Mouse (Mus musculus) intestine, embryonic 15.5 days (tissue): ENCODE results near the gene Spp2. TPM values are rescaled to one million over a fixed set of nuclear protein-coding genes. Genes with fewer than 3 reads are reported as not detected.
"Not testable (repeated sequence)": the region's sequence is repeated elsewhere in the genome, so short reads cannot be mapped to it uniquely, and the experiment has no call there.

Experiments used
- ATAC-seq: fragments of 200-750 bp; cut with Nextera tagmentation; 2 replicates; pipeline ENCODE4 v1.8.0; 2017; ENCODE audit warnings: moderate TSS enrichment, moderate library complexity
- H3K27ac ChIP-seq: fragments of 300-500 bp; sonication (generic); 2 replicates; pipeline ENCODE4 v1.5.1; 2015; ENCODE audit warnings: mild to moderate bottlenecking, inconsistent platforms
- H3K27me3 ChIP-seq: fragments of 300-500 bp; sonication (generic); replicated peaks from 2 replicates; pipeline ENCODE4 v1.6.1; 2015; ENCODE audit warnings: inconsistent platforms
- H3K36me3 ChIP-seq: fragments of 300-500 bp; sonication (generic); 2 replicates; pipeline ENCODE4 v1.6.1; 2015; ENCODE audit warnings: inconsistent platforms
- H3K4me1 ChIP-seq: fragments of 300-500 bp; sonication (generic); replicated peaks from 2 replicates; pipeline ENCODE4 v1.6.1; 2015; ENCODE audit warnings: inconsistent platforms
- H3K4me2 ChIP-seq: fragments of 300-500 bp; sonication (generic); replicated peaks from 2 replicates; pipeline ENCODE4 v1.6.1; 2015; ENCODE audit warnings: mild to moderate bottlenecking, inconsistent platforms
- H3K4me3 ChIP-seq: fragments of 300-500 bp; sonication (generic); replicated peaks from 2 replicates; pipeline ENCODE4 v1.5.1; 2015; ENCODE audit warnings: inconsistent platforms
- H3K9ac ChIP-seq: fragments of 300-500 bp; sonication (generic); 2 replicates; pipeline ENCODE4 v1.6.1; 2015; ENCODE audit warnings: inconsistent platforms
- H3K9me3 ChIP-seq: fragments of 300-500 bp; sonication (generic); 2 replicates; pipeline ENCODE4 v1.6.1; 2016; ENCODE audit warnings: inconsistent platforms
- WGBS: fragments of 180-500 bp; shearing (Covaris S2); methylation state at CpG from one replicate; pipeline ENCODE4 v1.1.7; 2015; 5-methylcytosine and 5-hydroxymethylcytosine counted together
- polyA plus RNA-seq: library from polyadenylated mRNA; unstranded; fragments of >200 nt; fragmentation: Nextera tagmentation; extraction: Ambion mirVana; gene quantifications from 2 replicates; pipeline ENCODE4 v1.2.1, GENCODE M21; 2015

The Spp2 gene
- polyA plus RNA-seq, 1 experiment from 2014 or later, result 9.5 TPM

DNA sequence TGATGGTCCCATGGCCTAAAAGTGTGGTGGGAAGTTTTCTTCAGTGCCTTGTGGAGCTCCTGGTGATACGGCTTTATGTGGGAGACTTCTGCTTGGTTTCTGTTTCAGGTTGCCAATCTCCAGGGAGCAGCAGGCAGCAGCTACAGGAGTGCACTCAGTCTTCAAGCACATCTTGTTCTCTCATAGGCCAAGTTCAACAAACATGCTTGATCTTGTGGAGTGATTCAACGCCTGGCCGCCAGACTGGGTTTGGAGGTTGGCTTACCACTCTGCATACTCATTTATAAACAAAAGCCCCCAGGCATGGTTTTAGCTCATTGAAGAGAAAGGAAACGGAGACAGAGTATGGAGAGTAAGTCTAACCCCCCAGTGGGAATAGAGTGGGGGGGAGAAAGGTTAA lies 36.6 kb downstream of the Spp2 start:
- Histone ChIP-seq H3K9me3 (no peaks in the 10 kb centered on the region), H3K36me3 (no peaks in the 10 kb centered on the region), H3K4me3 (no peak overlapping the region), H3K4me2 (no peak overlapping the region), H3K27me3 (no peaks in the 10 kb centered on the region), H3K9ac (no peak overlapping the region), H3K4me1 (no peaks in the 10 kb centered on the region), H3K27ac (no peak overlapping the region)
- no peak for ATAC-seq
- 49% methylated on average over 4 of the region's 4 CpGs for WGBS

DNA sequence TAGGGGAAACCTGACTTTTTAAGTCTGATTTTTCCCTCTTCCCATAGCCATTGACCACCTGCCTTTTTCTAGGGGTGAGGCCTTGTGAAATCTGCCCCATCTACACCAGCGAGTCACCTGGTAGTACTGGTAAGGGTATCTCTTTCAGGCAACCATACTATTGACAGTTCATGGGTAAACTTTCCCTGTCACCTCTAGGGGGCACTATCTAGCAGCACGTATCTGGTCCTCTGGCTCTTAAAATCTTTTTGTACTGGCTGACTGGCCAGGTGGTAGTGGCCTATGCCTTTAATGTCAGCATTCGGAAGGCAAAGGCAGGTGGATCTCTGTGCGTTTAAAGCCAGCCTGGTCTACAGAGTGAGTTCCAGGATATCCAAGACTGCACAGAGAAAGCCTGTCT lies 38.6 kb downstream of the Spp2 start:
- ATAC-seq, result no peak
- Histone ChIP-seq H3K4me3 (no peak overlapping the region), H3K27me3 (no peaks in the 10 kb centered on the region), H3K9ac (no peak overlapping the region), H3K4me1 (no peaks in the 10 kb centered on the region), H3K4me2 (no peak overlapping the region), H3K36me3 (no peaks in the 10 kb centered on the region), H3K9me3 (no peaks in the 10 kb centered on the region), H3K27ac (no peak overlapping the region)
- WGBS, result 78% methylated on average over 4 of the region's 4 CpGs

DNA sequence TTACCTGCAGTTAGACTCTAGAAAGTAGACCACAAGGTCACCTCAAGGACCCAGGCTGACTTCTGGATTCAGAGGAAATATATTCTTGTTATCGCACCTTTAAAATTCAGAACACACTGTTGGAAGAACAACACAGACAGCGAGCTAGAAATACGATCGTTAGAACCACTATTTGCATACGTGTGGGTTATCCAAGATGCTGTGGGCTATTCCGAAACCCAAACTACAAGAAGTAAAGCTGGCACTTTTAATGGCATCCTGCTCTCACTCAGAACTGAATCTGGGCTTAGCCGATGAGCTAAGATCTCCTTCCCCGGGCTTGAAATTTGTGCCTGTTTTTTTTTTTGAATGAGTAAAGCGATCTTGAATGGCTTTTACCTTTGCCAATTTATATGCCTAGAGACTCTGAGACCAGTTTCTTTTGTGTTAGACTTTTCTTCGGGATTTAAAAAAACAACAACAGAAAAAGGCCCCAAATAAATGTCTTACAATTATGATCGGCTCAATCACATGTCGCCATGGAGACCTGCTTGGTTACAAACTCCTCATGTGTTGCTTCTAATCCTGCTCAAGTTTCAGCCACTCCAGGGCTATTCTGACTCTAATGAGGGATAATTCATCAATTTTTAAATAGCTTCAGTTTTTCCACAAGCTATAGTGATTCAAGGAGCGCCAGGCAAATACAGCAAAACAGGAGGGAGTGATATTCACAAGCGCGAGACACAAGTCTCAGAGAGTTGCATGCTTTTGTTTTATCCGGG lies 39.7 kb downstream of the Spp2 start:
- Histone ChIP-seq H3K9ac (no peak overlapping the region), H3K9me3 (no peaks in the 10 kb centered on the region), H3K4me1 (no peaks in the 10 kb centered on the region), H3K4me2 (no peak overlapping the region), H3K27me3 (no peaks in the 10 kb centered on the region), H3K27ac (no peak overlapping the region), H3K4me3 (no peak overlapping the region), H3K36me3 (no peaks in the 10 kb centered on the region)
- no peak for ATAC-seq
- WGBS, result 85% methylated on average over 16 of the region's 16 CpGs

DNA sequence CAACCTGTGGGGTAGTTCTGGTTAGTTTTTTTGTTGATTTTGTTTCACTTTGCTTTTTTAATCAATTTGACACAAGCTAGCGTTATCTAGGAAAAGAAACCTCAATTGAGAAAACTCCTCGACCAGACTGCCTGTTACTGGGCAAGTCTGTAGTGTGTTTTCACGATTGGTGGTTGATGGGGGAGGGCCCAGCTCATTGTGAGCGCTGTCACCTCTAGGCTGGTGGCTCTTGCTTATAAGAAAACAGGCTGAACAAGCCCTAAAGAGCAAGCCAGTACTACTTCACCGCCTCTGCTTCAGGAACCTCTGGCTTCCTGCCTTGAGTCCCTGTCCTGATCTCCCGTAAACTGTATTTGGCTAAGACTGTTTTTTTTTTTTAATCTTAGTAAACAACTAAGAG lies 40.7 kb downstream of the Spp2 start:
- Histone ChIP-seq H3K4me3 (no peak overlapping the region), H3K4me1 (0 out of 2 replicates have a peak, but pooled peaks cover 3% of the 10 kb centered on the region), H3K27me3 (no peaks in the 10 kb centered on the region), H3K9me3 (no peaks in the 10 kb centered on the region), H3K27ac (no peak overlapping the region), H3K4me2 (no peak overlapping the region), H3K36me3 (no peaks in the 10 kb centered on the region), H3K9ac (no peak overlapping the region)
- 22% methylated on average over 6 of the region's 6 CpGs for WGBS
- ATAC-seq, result no peak

DNA sequence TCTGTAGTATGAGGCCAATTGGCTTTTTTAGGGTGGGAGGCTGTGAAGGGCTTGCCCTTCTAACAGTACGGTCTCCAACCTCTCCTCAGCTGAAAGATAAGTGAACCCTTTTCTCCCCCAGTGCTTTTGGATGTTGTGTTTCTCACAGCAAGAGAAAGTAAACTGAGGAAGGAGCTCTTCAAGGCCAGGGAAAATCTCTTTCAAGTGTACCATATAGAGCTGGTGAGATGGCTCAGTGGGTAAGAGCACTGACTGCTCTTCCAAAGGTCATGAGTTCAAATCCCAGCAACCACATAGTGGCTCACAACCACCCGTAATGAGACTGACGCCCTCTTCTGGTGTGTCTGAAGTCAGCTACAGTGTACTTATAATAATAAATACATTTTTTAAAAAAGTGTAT lies 41.3 kb downstream of the Spp2 start:
- H3K4me2 ChIP-seq, H3K9me3 ChIP-seq, H3K4me3 ChIP-seq, H3K4me1 ChIP-seq, H3K36me3 ChIP-seq, H3K9ac ChIP-seq, ATAC-seq, H3K27ac ChIP-seq, H3K27me3 ChIP-seq: not testable (repeated sequence)
- WGBS, result 88% methylated on average over 3 of the region's 3 CpGs

DNA sequence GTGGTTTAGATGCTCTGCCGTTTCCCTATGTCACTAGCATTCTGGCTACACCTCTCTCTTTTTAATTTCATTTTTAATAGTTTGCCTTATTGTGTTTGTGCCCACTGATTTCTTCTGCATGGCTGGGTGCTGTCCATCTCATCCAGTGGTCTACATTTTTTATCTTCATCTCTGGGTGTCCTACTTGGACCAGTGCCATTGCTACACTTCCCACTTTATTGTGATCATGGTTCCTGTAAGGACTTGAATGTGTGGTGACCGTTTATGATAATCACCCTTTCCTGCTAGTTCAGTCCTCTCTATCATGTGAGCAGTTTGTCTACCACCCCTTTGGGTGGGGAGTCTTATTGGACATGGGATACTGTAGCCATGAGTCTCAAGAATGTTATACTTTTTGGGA lies 43.0 kb downstream of the Spp2 start:
- Histone ChIP-seq H3K27me3 (no peaks in the 10 kb centered on the region), H3K9ac (no peak overlapping the region), H3K4me1 (0 out of 2 replicates have a peak, but pooled peaks cover 3% of the 10 kb centered on the region), H3K4me3 (no peak overlapping the region), H3K27ac (no peak overlapping the region), H3K36me3 (no peaks in the 10 kb centered on the region), H3K4me2 (no peak overlapping the region), H3K9me3 (no peaks in the 10 kb centered on the region)
- WGBS, result 88% methylated on average over 2 of the region's 2 CpGs
- no peak for ATAC-seq

DNA sequence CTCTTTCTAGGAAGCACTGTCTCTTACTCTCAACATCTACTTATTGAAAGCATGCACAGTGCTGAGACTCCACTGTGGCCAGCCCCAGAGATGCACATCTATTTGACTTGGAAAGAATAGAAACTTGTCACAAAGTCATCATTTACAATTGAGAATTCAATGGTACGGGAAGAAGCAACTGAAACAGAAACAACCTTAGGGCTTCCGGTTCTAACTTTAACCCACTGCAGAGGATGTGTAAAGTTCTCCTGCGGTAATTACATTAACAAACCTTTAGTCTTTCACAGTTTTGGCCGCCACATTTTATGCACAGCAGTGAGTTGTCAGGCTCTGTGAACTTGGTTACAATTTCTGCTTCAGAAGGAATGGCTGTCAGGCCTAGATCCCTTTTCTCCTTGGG lies 43.9 kb downstream of the Spp2 start:
- Histone ChIP-seq H3K4me3 (no peak overlapping the region), H3K9ac (no peak overlapping the region), H3K9me3 (no peaks in the 10 kb centered on the region), H3K4me1 (0 out of 2 replicates have a peak, but pooled peaks cover 3% of the 10 kb centered on the region), H3K27ac (no peak overlapping the region), H3K4me2 (no peak overlapping the region), H3K36me3 (no peaks in the 10 kb centered on the region), H3K27me3 (no peaks in the 10 kb centered on the region)
- no peak for ATAC-seq
- WGBS, result 72% methylated on average over 4 of the region's 4 CpGs

DNA sequence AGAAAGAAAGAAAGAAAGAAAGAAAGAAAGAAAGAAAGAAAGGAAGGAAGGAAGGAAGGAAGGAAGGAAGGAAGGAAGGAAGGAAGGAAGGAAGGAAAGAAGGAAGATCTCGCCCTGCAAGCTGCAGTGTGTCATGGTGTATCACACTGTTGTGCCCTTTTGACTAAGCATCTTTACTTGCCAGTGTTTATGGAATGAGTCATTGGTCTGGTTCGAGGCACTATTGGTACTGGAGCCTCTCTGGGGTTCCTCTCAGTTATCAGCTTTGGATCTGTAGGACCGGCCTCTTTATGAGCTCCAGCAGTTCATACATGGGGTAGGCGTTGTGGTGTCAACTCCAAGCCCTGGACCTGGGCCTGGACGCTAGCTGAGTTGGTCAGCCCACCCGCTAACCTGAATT lies 45.4 kb downstream of the Spp2 start:
- peak; percentile 25; the same call in 1 of the 2 replicates for ATAC-seq
- no peak overlapping the region for H3K4me2 ChIP-seq
- H3K36me3 ChIP-seq, result no peaks in the 10 kb centered on the region
- no peak overlapping the region for H3K4me3 ChIP-seq
- H3K27ac ChIP-seq, result no peak overlapping the region
- no peaks in the 10 kb centered on the region for H3K9me3 ChIP-seq
- no peak overlapping the region for H3K9ac ChIP-seq
- 0 out of 2 replicates have a peak, but pooled peaks cover 3% of the 10 kb centered on the region for H3K4me1 ChIP-seq
- no peaks in the 10 kb centered on the region for H3K27me3 ChIP-seq
- 78% methylated on average over 6 of the region's 6 CpGs for WGBS

DNA sequence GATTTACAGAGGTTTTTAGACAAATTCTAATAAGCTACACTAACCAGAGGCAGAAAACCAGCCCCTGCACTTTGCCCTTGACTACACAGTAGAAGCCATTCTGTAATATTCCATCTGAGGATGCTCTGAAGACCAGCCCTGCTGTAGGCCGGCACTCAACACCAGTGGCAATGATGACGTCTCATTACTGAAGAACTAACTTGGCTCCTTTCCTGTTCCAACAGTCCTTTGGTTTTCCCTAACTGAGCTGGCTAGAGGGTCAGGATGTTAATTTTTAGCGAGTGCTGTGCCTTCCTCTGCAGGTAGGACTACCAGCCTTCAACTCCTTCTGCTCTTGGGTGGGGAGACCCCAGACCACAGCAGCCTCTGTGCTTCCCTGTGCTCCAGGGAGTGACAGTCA lies 47.9 kb downstream of the Spp2 start:
- Histone ChIP-seq H3K9ac (no peak overlapping the region), H3K27me3 (no peaks in the 10 kb centered on the region), H3K4me2 (no peak overlapping the region), H3K36me3 (no peaks in the 10 kb centered on the region), H3K4me3 (no peak overlapping the region), H3K4me1 (0 out of 2 replicates have a peak, but pooled peaks cover 3% of the 10 kb centered on the region), H3K9me3 (no peaks in the 10 kb centered on the region), H3K27ac (no peak overlapping the region)
- 51% methylated on average over 3 of the region's 3 CpGs for WGBS
- ATAC-seq, result no peak

DNA sequence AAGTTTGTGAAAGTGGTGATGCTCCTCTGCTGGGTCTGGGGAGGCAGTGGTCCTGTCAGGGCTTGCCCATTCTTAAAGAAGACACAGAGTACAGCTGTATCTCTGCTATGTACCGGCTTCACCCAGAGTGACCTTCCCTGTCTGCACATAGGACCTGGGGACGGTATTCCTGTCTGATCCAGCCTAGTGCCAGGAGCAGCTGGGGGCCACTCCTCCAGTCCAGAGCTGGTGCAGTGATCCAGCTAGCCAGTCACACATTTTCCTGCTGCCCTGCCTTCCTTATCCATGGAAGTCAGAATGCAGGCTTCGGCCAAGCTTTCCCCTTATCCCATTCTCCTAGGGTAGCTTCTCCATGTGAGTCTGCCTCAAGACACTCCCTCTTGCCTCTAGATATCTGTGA lies 49.0 kb downstream of the Spp2 start:
- 78% methylated on average over 3 of the region's 3 CpGs for WGBS
- no peak overlapping the region for H3K4me3 ChIP-seq
- 0 out of 2 replicates have a peak, but pooled peaks cover 3% of the 10 kb centered on the region for H3K4me1 ChIP-seq
- no peak overlapping the region for H3K9ac ChIP-seq
- H3K36me3 ChIP-seq, result no peaks in the 10 kb centered on the region
- no peak overlapping the region for H3K4me2 ChIP-seq
- ATAC-seq, result no peak
- no peaks in the 10 kb centered on the region for H3K27me3 ChIP-seq
- H3K9me3 ChIP-seq, result no peaks in the 10 kb centered on the region
- no peak overlapping the region for H3K27ac ChIP-seq

DNA sequence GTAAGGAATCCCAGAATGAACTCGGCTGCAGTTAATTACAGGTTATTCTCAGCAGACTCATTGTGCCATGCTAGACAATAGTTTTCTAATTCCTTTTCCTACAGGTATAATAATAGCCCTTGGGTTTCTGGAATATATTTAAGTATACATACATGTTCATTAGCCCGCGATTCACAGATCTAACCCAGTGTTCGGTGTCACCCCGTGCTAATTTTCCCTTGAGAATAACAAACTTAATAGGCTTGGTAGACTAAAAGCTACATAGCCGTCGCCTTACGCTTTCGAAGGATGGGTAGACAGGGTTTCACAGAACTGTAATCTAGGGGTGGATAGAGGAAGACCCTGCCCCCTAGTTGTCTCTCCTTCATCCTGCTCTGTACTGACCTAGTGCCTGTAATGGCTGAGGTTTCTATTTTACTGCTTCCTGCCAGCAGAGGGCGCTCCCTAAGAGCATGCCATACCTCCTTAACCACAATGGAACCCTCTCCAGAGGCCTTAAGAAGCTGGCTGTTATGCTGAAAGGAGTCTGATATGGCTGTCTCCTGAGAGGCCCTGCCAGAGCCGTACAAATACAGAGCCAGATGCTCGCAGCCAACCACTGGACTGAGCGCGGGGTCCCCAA lies 49.8 kb downstream of the Spp2 start:
- H3K9me3 ChIP-seq, result no peaks in the 10 kb centered on the region
- H3K27ac ChIP-seq, result no peak overlapping the region
- H3K27me3 ChIP-seq, result no peaks in the 10 kb centered on the region
- H3K4me2 ChIP-seq, result no peak overlapping the region
- 62% methylated on average over 14 of the region's 14 CpGs for WGBS
- H3K36me3 ChIP-seq, result no peaks in the 10 kb centered on the region
- H3K4me1 ChIP-seq, result 0 out of 2 replicates have a peak, but pooled peaks cover 3% of the 10 kb centered on the region
- no peak overlapping the region for H3K9ac ChIP-seq
- no peak overlapping the region for H3K4me3 ChIP-seq
- 0 out of 2 replicates have a peak, but pooled peaks have one; percentile 41 for ATAC-seq

DNA sequence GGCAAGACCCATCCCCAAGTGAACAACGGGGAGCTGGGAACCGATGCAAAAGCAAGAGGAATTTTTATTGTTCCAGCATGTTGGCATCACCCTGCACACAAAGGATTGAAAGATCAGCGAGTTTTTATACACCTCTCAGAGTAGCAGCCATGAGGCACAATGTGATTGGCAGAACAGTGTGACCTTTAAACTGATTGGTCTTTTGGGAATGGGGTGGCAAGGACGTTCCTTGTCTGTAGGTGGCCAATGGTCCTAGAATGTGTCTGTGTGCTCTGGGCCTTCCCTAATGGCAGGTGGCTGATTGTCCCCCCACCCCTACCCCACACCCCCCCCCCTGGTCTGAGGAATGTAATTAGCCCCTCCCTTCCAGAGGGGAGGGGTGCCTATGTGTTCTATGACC lies 52.4 kb downstream of the Spp2 start:
- no peaks in the 10 kb centered on the region for H3K27me3 ChIP-seq
- H3K4me2 ChIP-seq, result no peak overlapping the region
- WGBS, result 87% methylated on average over 4 of the region's 4 CpGs
- no peak overlapping the region for H3K4me3 ChIP-seq
- no peak for ATAC-seq
- no peak overlapping the region for H3K27ac ChIP-seq
- no peaks in the 10 kb centered on the region for H3K9me3 ChIP-seq
- no peak overlapping the region for H3K9ac ChIP-seq
- no peaks in the 10 kb centered on the region for H3K4me1 ChIP-seq
- H3K36me3 ChIP-seq, result no peaks in the 10 kb centered on the region

DNA sequence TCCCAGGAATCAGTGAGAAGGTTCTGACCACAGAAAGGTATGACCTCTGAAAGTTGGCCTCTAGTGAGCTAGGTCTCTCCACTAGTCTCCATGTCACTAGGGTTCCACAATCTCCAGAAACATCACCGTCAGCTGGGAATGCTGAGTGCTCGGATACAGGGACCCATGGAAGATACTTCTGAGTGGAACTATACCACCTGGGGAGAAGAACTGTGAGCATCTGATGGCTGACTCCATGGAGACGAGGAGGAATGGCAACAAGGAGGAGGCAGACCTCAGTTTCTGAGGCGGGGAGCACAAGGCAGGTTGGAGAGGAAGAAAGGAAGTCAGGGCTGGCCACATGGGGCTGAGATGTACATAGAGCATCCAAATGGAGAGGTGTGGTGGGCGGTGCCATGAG lies 52.9 kb downstream of the Spp2 start:
- Histone ChIP-seq H3K9me3 (no peaks in the 10 kb centered on the region), H3K9ac (no peak overlapping the region), H3K4me3 (no peak overlapping the region), H3K27ac (no peak overlapping the region), H3K4me2 (no peak overlapping the region), H3K27me3 (no peaks in the 10 kb centered on the region), H3K4me1 (0 out of 2 replicates have a peak, but pooled peaks cover 3% of the 10 kb centered on the region), H3K36me3 (no peaks in the 10 kb centered on the region)
- no peak for ATAC-seq
- WGBS, result 90% methylated on average over 5 of the region's 5 CpGs
